Mouse (Mus musculus) olfactory bulb, adult 2 months (tissue): ENCODE results near the gene Gja1. TPM values are rescaled to one million over a fixed set of nuclear protein-coding genes. Genes with fewer than 3 reads are reported as not detected.
"Not testable (repeated sequence)": the region's sequence is repeated elsewhere in the genome, so short reads cannot be mapped to it uniquely, and the experiment has no call there.

ENCODE experiments used
- H3K27ac ChIP-seq: fragments of 200-500 bp; 2 replicates; pipeline ENCODE4 v1.5.1; 2012; ENCODE audit warnings: low read depth, low read length; ENCODE audit not compliant: insufficient read depth
- H3K4me1 ChIP-seq: fragments of 200-500 bp; 2 replicates; pipeline ENCODE4 v1.6.1; 2012; ENCODE audit warnings: low read length; ENCODE audit not compliant: control insufficient read depth, insufficient read depth
- H3K4me3 ChIP-seq: fragments of 200-500 bp; 2 replicates; pipeline ENCODE4 v1.5.1; 2012; ENCODE audit warnings: mild to moderate bottlenecking, low read depth, low read length, moderate library complexity; ENCODE audit not compliant: insufficient read depth
- CTCF ChIP-seq: fragments of 200-500 bp; IDR thresholded peaks from 2 replicates; pipeline ENCODE4 v1.5.1; 2012; ENCODE audit warnings: low read depth, mild to moderate bottlenecking, low read length, moderate library complexity; ENCODE audit not compliant: insufficient read depth
- POLR2A ChIP-seq: fragments of 200-500 bp; IDR thresholded peaks from 2 replicates; pipeline ENCODE4 v1.6.1; 2012; ENCODE audit warnings: mild to moderate bottlenecking, low read depth, low read length, moderate library complexity; ENCODE audit not compliant: insufficient read depth
- WGBS: fragments of 180-500 bp; shearing (Covaris S2); methylation state at CpG from one replicate; pipeline ENCODE4 v1.1.7; 2018; 5-methylcytosine and 5-hydroxymethylcytosine counted together
- polyA plus RNA-seq: library from polyadenylated mRNA; stranded (reverse); fragments of >200 nt; gene quantifications from 2 replicates; pipeline ENCODE4 v1.2.4, GENCODE M21; 2012; ENCODE audit warnings: low replicate concordance; ENCODE audit not compliant: missing spikeins, insufficient read depth, insufficient read length

Gene Gja1
- polyA plus RNA-seq, 1 experiment = not detected

DNA sequence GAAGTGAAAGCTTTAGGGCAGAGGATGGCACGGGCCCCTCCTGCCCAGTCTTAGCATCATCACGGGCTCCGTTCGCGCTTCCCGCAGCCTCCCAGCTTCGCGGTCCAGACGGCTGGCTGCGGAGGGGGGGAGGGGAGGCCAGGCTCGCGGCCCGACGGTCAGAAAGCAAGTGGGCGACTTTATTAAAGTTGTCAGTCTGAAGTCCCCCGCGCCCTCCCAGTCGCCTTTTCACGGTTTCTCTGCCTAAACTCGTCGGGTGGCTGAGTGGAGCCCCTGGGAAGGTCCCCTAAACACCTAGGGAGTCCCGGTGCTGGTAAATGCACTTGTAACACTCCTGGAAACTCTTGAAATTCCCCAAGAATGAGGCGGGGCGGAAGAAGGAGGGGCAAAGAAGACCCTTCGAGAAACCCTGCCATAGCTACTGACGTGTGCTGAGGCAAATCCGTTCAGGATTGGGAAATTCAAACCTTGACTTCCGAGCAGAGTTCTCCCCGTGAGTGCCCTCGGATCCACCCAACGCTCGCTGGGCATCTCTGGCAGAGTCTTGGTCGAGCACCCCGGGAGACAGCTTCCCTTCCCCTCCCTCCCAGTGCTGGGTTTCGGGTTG, 1.6 kb downstream of the Gja1 start:
- under 1% methylated on average over 35 of the region's 35 CpGs for WGBS

GRCm38 (mm10) chr10:56379720-56380119, 2.6 kb downstream of the Gja1 start:
- no peak overlapping the region for H3K4me3 ChIP-seq
- no peak overlapping the region for H3K27ac ChIP-seq
- peaks cover 6% of the 10 kb centered on the region for H3K4me1 ChIP-seq
- 12% methylated on average over 7 of the region's 7 CpGs for WGBS
- TF ChIP-seq CTCF = no peak
- no peak for TF ChIP-seq POLR2A

More for the DNA sequence above, 1.6 kb downstream of the Gja1 start:
- no peak for TF ChIP-seq CTCF
- TF ChIP-seq POLR2A = peak; percentile 24; the same call in 1 of the 2 replicates
- H3K27ac ChIP-seq = peak overlapping the region; percentile 42; the same call in 1 of the 2 replicates
- H3K4me3 ChIP-seq = peak overlapping the region; percentile 45
- H3K4me1 ChIP-seq = peaks cover 6% of the 10 kb centered on the region

DNA sequence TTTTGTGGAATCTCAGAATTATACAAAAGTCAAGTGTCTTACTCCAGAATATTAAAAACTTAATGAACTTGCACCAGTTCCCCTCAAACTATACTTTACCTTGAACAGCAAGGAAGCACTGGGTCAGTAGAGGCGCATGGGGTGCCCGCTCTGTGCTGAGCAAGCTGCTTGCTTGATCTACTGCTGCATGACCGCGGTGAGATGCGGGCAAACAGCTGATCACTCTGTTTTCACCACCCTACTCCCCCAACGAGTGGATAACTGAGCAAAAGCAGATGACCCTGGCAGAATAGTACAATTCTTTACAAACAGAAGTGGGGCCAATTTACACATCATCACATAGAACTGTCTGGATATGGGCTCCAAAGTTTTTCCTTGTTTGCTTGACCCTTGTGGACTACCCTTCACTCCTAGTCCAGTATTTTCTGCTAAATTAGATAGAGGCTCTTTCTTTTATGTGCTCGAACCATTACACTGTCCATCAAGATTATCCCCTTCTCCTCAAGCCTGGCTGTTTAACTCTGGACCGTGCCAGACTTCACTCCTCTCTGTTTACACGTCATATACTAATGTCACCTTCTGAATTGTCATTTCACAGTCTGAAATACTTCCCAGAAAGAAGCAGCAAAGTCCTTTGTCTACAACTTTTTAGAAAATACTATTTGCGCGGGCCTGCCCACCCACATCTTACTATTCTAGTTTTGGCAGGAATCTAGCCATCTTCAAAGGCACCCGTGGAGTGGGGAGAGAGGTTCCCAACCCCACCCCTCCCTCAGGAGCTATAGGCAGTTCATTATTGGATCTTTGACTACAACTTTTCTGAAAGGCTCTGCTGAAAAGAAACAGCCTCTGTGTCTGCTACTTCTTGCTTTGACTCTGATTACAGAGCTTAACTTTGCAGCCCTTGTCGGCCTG, 8.3 kb downstream of the Gja1 start:
- no peak overlapping the region for H3K4me3 ChIP-seq
- TF ChIP-seq CTCF (no peak), POLR2A (no peak)
- 0 out of 2 replicates have a peak, but pooled peaks cover 2% of the 10 kb centered on the region for H3K4me1 ChIP-seq
- H3K27ac ChIP-seq = peak overlapping the region; percentile 40; the same call in 1 of the 2 replicates
- WGBS = 58% methylated on average over 13 of the region's 13 CpGs

DNA sequence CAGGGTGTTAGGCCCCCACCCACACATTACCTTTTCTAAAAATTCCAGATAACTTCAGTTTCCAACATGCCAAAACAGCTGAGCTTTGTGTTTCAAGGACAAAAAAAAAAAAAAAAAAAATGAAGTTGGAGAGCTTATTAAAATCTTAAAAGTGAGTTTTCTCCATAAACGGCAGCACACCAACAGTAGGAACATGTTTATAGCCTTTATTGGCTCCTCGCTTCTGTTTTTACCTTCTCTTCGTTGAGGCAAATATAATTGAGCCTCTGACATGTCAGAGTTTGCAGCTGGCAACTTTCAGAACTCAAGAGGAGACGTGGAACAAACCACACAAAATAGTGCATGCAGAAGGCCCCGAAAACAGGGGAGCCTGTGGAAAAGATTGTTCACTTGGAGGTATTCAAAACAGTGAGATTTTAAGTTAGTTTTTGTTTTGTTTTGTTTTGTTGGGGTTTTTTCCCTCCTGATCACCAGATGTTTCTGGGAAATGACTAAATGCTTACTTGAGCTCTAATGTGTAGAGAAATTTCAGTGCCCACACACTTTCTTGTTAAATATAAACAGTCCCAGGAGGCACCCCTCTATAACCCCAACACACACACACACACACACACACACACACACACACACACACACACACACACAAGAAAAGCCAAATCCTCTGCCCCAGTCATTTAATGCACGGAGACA, 16.1 kb downstream of the Gja1 start:
- TF ChIP-seq CTCF = no peak
- TF ChIP-seq POLR2A = no peak
- Histone ChIP-seq H3K4me3 (no peak overlapping the region), H3K4me1 (no peaks in the 10 kb centered on the region), H3K27ac (no peak overlapping the region)
- WGBS = 64% methylated on average over 6 of the region's 6 CpGs

DNA sequence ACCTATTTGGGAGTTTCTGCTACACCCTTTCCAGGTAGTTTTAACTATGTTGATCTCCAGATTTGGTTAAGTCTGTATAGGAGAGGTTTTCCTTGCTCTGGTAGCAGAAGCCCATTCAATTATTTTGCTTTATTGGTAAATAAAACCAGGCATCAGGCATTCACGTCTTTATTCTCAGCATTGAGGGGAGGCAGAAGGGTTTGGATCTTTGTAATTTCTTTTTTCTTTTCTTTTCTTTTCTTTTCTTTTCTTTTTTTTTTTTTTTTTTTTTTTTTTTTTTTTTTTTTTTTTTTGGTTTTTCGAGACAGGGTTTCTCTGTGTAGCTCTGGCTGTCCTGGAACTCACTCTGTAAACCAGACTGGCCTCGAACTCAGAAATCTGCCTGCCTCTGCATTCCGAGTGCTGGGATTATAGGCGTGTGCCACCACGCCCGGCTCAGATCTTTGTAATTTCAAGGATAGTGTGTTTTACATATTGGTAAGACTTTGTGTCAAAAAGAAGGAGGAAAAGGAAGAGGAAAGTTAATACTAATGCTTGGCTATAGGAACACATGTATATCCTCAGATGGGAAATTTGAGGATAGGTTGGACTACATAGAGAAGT, 16.8 kb downstream of the Gja1 start:
- H3K27ac ChIP-seq, H3K4me1 ChIP-seq, H3K4me3 ChIP-seq: not testable (repeated sequence)
- WGBS = 91% methylated on average over 7 of the region's 7 CpGs

DNA sequence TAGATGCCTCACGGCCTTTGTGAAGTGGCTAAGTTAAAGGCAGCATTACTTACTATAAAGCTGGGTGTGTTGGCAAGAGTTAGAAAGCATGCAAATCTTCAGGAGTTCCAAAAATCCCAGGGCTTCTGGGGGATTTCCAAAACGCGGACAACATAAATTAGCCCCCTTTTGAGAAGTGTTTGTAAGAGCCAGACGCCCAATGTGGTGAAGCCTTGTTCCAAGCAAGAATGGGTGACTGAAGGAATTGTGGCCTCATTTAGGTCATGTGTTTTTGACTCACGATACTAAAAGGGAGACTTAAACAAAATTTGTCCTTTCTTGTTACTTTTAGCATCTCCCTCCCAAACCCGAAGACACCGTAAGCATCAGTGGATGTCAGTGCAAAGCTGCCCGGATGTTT, 20.7 kb downstream of the Gja1 start:
- Histone ChIP-seq H3K27ac (no peak overlapping the region), H3K4me3 (no peak overlapping the region), H3K4me1 (no peaks in the 10 kb centered on the region)
- no peak for TF ChIP-seq POLR2A
- TF ChIP-seq CTCF = no peak
- 56% methylated on average over 8 of the region's 8 CpGs for WGBS

GRCm38 (mm10) chr10:56398310-56398709, 21.2 kb downstream of the Gja1 start:
- H3K4me3 ChIP-seq = no peak overlapping the region
- TF ChIP-seq POLR2A (no peak), CTCF (no peak)
- no peak overlapping the region for H3K27ac ChIP-seq
- 93% methylated on average over 2 of the region's 2 CpGs for WGBS
- no peaks in the 10 kb centered on the region for H3K4me1 ChIP-seq

DNA sequence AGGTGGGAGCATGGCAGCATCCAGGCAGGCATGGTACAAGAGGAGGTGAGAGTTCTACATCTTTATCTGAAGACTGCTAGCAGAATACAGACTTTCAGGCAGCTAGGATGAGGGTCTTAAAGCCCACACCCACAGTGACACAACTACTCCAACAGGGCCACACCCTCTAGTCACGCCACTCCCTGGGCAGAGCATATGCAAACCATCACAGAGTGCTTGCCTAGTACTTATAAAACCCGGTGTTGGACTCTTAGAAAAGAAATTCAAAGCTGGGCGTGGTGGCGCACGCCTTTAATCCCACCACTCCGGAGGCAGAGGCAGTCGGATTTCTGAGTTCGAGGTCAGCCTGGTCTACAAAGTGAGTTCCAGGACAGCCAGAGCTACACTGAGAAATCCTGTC, 24.3 kb downstream of the Gja1 start:
- H3K27ac ChIP-seq, H3K4me1 ChIP-seq, H3K4me3 ChIP-seq: not testable (repeated sequence)
- WGBS = 96% methylated on average over 8 of the region's 8 CpGs

DNA sequence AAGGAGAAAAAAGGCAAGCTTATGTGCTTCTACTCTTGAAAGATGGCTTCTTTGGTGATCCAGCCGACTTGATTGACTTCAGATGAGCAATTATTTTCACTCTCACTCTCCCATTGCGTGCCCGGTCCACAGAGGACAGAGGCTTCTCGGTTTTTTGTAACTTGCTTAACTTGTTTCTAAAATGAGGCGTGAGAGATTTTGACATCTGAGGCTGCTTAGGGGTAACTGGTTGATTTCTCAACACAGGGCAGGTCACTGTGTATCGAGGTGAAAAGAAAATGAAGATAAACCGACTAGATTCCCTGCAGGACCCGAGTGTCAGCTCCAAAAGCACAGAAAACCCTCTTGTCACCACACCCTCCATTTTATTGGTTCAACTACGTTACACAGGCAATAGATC, 28.8 kb downstream of the Gja1 start:
- no peaks in the 10 kb centered on the region for H3K4me1 ChIP-seq
- no peak overlapping the region for H3K4me3 ChIP-seq
- no peak for TF ChIP-seq POLR2A
- TF ChIP-seq CTCF = no peak
- WGBS = 90% methylated on average over 9 of the region's 9 CpGs
- no peak overlapping the region for H3K27ac ChIP-seq
